Mouse (Mus musculus) layer of hippocampus, postnatal 14 days (tissue): ENCODE results near the gene Naga. TPM values are rescaled to one million over a fixed set of nuclear protein-coding genes. Genes with fewer than 3 reads are reported as not detected.

ENCODE experiments used
- total RNA-seq, 2 experiments: library from RNA; stranded (reverse); gene quantifications; 2 replicates each; pipeline ENCODE4 v1.2.3; 2021

Naga gene
- total RNA-seq, 2 experiments from 2014 or later = 38.2 to 39.3 TPM

Other genes with a start within 250 kb of the Naga start
- gene Ccdc134, start 211.0 kb downstream of the Naga start, total RNA-seq = 10 to 100 TPM; 12.7 to 16.2 TPM
- 100 to 1,000 TPM; 187 to 189 TPM for gene Srebf2, start 191.7 kb downstream of the Naga start, total RNA-seq
- gene Shisa8, start 126.1 kb downstream of the Naga start, total RNA-seq = 1 to 10 TPM; 2.5 to 3.1 TPM
- under 1 TPM; 0.36 to 0.41 TPM for gene Tnfrsf13c, start 114.6 kb downstream of the Naga start, total RNA-seq
- 1 to 10 TPM; 5.1 to 5.3 TPM for gene Cenpm, start 94.2 kb downstream of the Naga start, total RNA-seq
- gene 1500009C09Rik, start 86.5 kb downstream of the Naga start, total RNA-seq = 10 to 100 TPM; 89.4 to 94.8 TPM
- 100 to 1,000 TPM; 583 to 613 TPM for gene Sept3, start 64.0 kb downstream of the Naga start, total RNA-seq
- not detected for gene Wbp2nl, start 40.0 kb downstream of the Naga start, total RNA-seq
- gene Pheta2, start within 50 bp of the Naga start, total RNA-seq = under 1 TPM; 0.39 to 0.45 TPM
- 100 to 1,000 TPM; 147 to 152 TPM for gene Smdt1, start within 50 bp of the Naga start, total RNA-seq
- gene Ndufa6, start 15.4 kb upstream of the Naga start, total RNA-seq = 100 to 1,000 TPM; 203 to 221 TPM
- 10 to 100 TPM; 33.5 to 33.9 TPM for gene Cyp2d22, start 41.3 kb upstream of the Naga start, total RNA-seq
- not detected for gene Cyp2d11, start 55.1 kb upstream of the Naga start, total RNA-seq
- gene Cyp2d10, start 68.3 kb upstream of the Naga start, total RNA-seq = not detected
- gene Cyp2d9, start 94.5 kb upstream of the Naga start, total RNA-seq = not detected
- gene Cyp2d12, start 216.1 kb upstream of the Naga start, total RNA-seq = not detected